Mouse (Mus musculus): ENCODE results near the gene Fryl. TPM values are rescaled to one million over a fixed set of nuclear protein-coding genes. Genes with fewer than 3 reads are reported as not detected.
A peak's percentile ranks its signal among the peaks of the same experiment; 100 is the strongest.
"Not testable (repeated sequence)": the region's sequence is repeated elsewhere in the genome, so short reads cannot be mapped to it uniquely, and the experiment has no call there.

Gene Fryl
- polyA plus RNA-seq, 1 experiment from 2014 or later: 44.3 TPM

DNA sequence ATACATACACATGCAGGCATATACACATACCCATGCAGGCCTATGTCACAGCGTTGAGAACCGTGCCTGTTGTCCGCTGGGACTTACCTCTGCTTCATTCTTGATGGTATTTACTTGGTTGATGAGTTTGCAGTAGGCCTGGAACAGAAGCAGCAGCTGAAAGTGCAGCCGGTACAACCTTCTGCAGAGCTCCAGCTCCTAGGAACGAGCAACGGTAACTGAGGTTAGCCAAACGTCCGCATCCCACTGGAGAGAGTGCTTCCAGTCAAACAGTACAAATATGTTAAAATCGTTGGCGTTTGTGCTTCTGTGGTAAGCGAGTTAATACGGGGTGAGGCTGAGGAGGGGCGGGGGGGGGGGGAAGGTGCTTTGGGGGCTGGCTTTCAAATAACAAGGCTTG is 232.6 kb downstream of the Fryl start:
- Histone ChIP-seq H3K36me3 (ENCODE audit: control insufficient read depth, insufficient read depth, low read length) (peaks cover 34% of the 10 kb centered on the region), H3K9me3 (ENCODE audit: control insufficient read depth, low read length) (no peaks in the 10 kb centered on the region), H3K9ac (ENCODE audit: low read depth, low read length) (no peak overlapping the region), H3K4me2 (replicated peaks; ENCODE audit: low read depth, low read length) (no peak overlapping the region), H3K27me3 (ENCODE audit: control insufficient read depth, insufficient read depth, low read length) (no peaks in the 10 kb centered on the region), H3K4me3 (ENCODE audit: low read length) (no peak overlapping the region), H3K4me1 (ENCODE audit: control insufficient read depth, insufficient read depth, low read length) (no peaks in the 10 kb centered on the region), H3K27ac (ENCODE audit: low read depth, low read length) (no peak overlapping the region)
- WGBS: 90% methylated on average over 13 of the region's 13 CpGs
- ATAC-seq (ENCODE audit: low FRiP score, low TSS enrichment): no peak

- Histone ChIP-seq H3K4me3 (ENCODE audit: low read length) (no peak overlapping the region), H3K9me3 (ENCODE audit: control insufficient read depth, low read length) (no peaks in the 10 kb centered on the region), H3K9ac (ENCODE audit: low read depth, low read length) (no peak overlapping the region), H3K4me2 (replicated peaks; ENCODE audit: low read depth, low read length) (no peak overlapping the region), H3K36me3 (ENCODE audit: control insufficient read depth, insufficient read depth, low read length) (no peaks in the 10 kb centered on the region), H3K27ac (ENCODE audit: low read depth, low read length) (no peak overlapping the region), H3K27me3 (ENCODE audit: control insufficient read depth, insufficient read depth, low read length) (peaks cover 8% of the 10 kb centered on the region), H3K4me1 (ENCODE audit: control insufficient read depth, insufficient read depth, low read length) (no peaks in the 10 kb centered on the region)
- ATAC-seq (ENCODE audit: low FRiP score, low TSS enrichment): no peak
- WGBS: 45% methylated on average over 9 of the region's 9 CpGs
These were observed 241.7 kb downstream of the Fryl start for GRCm38 (mm10) chr5:73014745-73015144.

DNA sequence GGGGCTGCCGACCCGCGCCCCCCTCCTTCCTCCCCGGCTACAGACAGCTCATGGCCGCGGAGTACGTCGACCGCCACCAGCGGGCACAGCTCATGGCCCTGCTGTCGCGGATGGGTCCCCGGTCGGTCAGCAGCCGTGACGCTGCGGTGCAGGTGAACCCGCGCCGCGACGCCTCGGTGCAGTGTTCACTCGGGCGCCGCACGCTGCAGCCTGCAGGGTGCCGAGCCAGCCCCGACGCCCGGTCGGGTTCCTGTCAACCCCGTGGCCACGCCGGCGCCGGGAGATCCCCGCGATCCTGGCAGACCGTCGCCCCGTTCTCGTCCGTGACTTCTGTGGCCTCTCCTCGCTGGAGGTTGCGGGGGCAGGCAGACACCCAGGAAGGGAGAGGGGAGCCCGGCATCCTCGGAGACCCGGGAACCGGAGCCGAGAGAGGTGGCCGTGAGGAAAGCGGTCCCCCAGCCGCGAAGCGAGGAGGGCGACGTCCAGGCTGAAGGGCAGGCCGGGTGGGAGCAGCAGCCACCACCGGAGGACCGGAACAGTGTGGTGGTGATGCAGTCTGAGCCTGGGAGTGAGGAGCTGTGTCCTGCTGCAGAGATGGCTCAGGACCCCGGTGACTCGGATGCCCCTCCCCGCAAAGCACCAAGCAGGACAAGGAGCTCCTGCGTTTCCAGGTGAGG is 242.7 kb downstream of the Fryl start:
- H3K9ac ChIP-seq (ENCODE audit: low read depth, low read length); H3K9me3 ChIP-seq (ENCODE audit: control insufficient read depth, low read length); H3K36me3 ChIP-seq (ENCODE audit: control insufficient read depth, insufficient read depth, low read length); H3K4me1 ChIP-seq (ENCODE audit: control insufficient read depth, insufficient read depth, low read length); H3K27ac ChIP-seq (ENCODE audit: low read depth, low read length); H3K27me3 ChIP-seq (ENCODE audit: control insufficient read depth, insufficient read depth, low read length): not testable (repeated sequence)
- ATAC-seq (ENCODE audit: low FRiP score, low TSS enrichment): peak; percentile 77
- WGBS: 2% methylated on average over 43 of the region's 65 CpGs
- Histone ChIP-seq H3K4me3 (ENCODE audit: low read length) (peak overlapping the region; percentile 23), H3K4me2 (replicated peaks; ENCODE audit: low read depth, low read length) (peak overlapping the region; percentile 45)

- ATAC-seq (ENCODE audit: low FRiP score, low TSS enrichment): peak; percentile 54
- not testable (repeated sequence) for H3K36me3 ChIP-seq (ENCODE audit: control insufficient read depth, insufficient read depth, low read length); H3K4me1 ChIP-seq (ENCODE audit: control insufficient read depth, insufficient read depth, low read length); H3K27ac ChIP-seq (ENCODE audit: low read depth, low read length); H3K9me3 ChIP-seq (ENCODE audit: control insufficient read depth, low read length); H3K9ac ChIP-seq (ENCODE audit: low read depth, low read length)
- Histone ChIP-seq H3K4me2 (replicated peaks; ENCODE audit: low read depth, low read length) (peak overlapping the region; percentile 45), H3K27me3 (ENCODE audit: control insufficient read depth, insufficient read depth, low read length) (peaks cover 14% of the 10 kb centered on the region), H3K4me3 (ENCODE audit: low read length) (peak overlapping the region; percentile 23)
- 24% methylated on average over 22 of the region's 27 CpGs for WGBS
These were observed 243.4 kb downstream of the Fryl start for GRCm38 (mm10) chr5:73012884-73013610.

GRCm38 (mm10) chr5:73011806-73012205 is 244.6 kb downstream of the Fryl start:
- not testable (repeated sequence) for H3K4me3 ChIP-seq (ENCODE audit: low read length); H3K36me3 ChIP-seq (ENCODE audit: control insufficient read depth, insufficient read depth, low read length); H3K9me3 ChIP-seq (ENCODE audit: control insufficient read depth, low read length); H3K9ac ChIP-seq (ENCODE audit: low read depth, low read length); H3K4me2 ChIP-seq (replicated peaks; ENCODE audit: low read depth, low read length); H3K4me1 ChIP-seq (ENCODE audit: control insufficient read depth, insufficient read depth, low read length); H3K27ac ChIP-seq (ENCODE audit: low read depth, low read length); ATAC-seq (ENCODE audit: low FRiP score, low TSS enrichment)
- H3K27me3 ChIP-seq (ENCODE audit: control insufficient read depth, insufficient read depth, low read length): peaks cover 18% of the 10 kb centered on the region
- 96% methylated on average over 14 of the region's 16 CpGs for WGBS

DNA sequence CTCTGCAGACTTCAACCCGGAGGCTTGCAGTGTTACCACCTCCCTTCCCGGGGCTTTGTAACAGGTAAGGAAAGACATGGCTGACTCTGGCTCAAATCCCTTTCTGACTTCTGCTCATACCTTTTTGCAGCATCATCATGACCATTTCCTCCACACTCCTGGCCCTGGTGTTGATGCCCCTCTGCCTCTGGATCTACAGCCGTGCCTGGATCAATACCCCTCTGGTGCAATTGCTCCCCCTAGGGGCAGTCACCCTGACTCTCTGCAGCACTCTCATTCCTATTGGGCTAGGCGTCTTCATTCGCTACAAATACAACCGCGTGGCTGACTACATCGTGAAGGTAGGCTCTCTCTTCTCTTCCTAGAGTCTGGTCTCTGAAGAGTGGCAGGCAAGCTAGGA is 248.2 kb downstream of the Fryl start:
- H3K9me3 ChIP-seq (ENCODE audit: control insufficient read depth, low read length); ATAC-seq (ENCODE audit: low FRiP score, low TSS enrichment); H3K4me2 ChIP-seq (replicated peaks; ENCODE audit: low read depth, low read length); H3K27ac ChIP-seq (ENCODE audit: low read depth, low read length); H3K4me1 ChIP-seq (ENCODE audit: control insufficient read depth, insufficient read depth, low read length); H3K4me3 ChIP-seq (ENCODE audit: low read length); H3K36me3 ChIP-seq (ENCODE audit: control insufficient read depth, insufficient read depth, low read length); H3K9ac ChIP-seq (ENCODE audit: low read depth, low read length): not testable (repeated sequence)
- WGBS: 45% methylated on average over 8 of the region's 8 CpGs
- H3K27me3 ChIP-seq (ENCODE audit: control insufficient read depth, insufficient read depth, low read length): peaks cover 26% of the 10 kb centered on the region

GRCm38 (mm10) chr5:73007582-73007959 is 248.8 kb downstream of the Fryl start:
- peaks cover 26% of the 10 kb centered on the region for H3K27me3 ChIP-seq (ENCODE audit: control insufficient read depth, insufficient read depth, low read length)
- H3K27ac ChIP-seq (ENCODE audit: low read depth, low read length): no peak overlapping the region
- WGBS: 36% methylated on average over 5 of the region's 5 CpGs
- no peak overlapping the region for H3K9ac ChIP-seq (ENCODE audit: low read depth, low read length)
- peak overlapping the region; percentile 41; the same call in 1 of the 2 replicates for H3K4me3 ChIP-seq (ENCODE audit: low read length)
- H3K9me3 ChIP-seq (ENCODE audit: control insufficient read depth, low read length): no peaks in the 10 kb centered on the region
- H3K4me2 ChIP-seq (replicated peaks; ENCODE audit: low read depth, low read length): peak overlapping the region; percentile 72
- no peaks in the 10 kb centered on the region for H3K36me3 ChIP-seq (ENCODE audit: control insufficient read depth, insufficient read depth, low read length)
- ATAC-seq (ENCODE audit: low FRiP score, low TSS enrichment): no peak
- H3K4me1 ChIP-seq (ENCODE audit: control insufficient read depth, insufficient read depth, low read length): no peaks in the 10 kb centered on the region

- peak; percentile 77 for ATAC-seq (ENCODE audit: low FRiP score, low TSS enrichment)
- Histone ChIP-seq H3K36me3 (ENCODE audit: control insufficient read depth, insufficient read depth, low read length) (no peaks in the 10 kb centered on the region), H3K4me3 (ENCODE audit: low read length) (peak within 1 kb of the TSS; percentile 41), H3K4me1 (ENCODE audit: control insufficient read depth, insufficient read depth, low read length) (no peaks in the 10 kb centered on the region), H3K4me2 (replicated peaks; ENCODE audit: low read depth, low read length) (peak within 1 kb of the TSS; percentile 72), H3K9ac (ENCODE audit: low read depth, low read length) (peak within 1 kb of the TSS; percentile 47; the same call in 1 of the 2 replicates), H3K27me3 (ENCODE audit: control insufficient read depth, insufficient read depth, low read length) (peaks cover 26% of the 10 kb centered on the region), H3K9me3 (ENCODE audit: control insufficient read depth, low read length) (no peaks in the 10 kb centered on the region), H3K27ac (ENCODE audit: low read depth, low read length) (no peak within 1 kb of the TSS)
- WGBS: 7% methylated on average over 63 of the region's 65 CpGs
These were observed 249.4 kb downstream of the Fryl start, which contains the start of gene Slc10a4 for GRCm38 (mm10) chr5:73006784-73007581. Slc10a4 (plus strand) TSS chr5:73006883.

GRCm38 (mm10) chr5:73004046-73004445 is 252.4 kb downstream of the Fryl start:
- peaks cover 26% of the 10 kb centered on the region for H3K27me3 ChIP-seq (ENCODE audit: control insufficient read depth, insufficient read depth, low read length)
- H3K27ac ChIP-seq (ENCODE audit: low read depth, low read length): no peak overlapping the region
- no peaks in the 10 kb centered on the region for H3K4me1 ChIP-seq (ENCODE audit: control insufficient read depth, insufficient read depth, low read length)
- H3K36me3 ChIP-seq (ENCODE audit: control insufficient read depth, insufficient read depth, low read length): no peaks in the 10 kb centered on the region
- H3K9ac ChIP-seq (ENCODE audit: low read depth, low read length): no peak overlapping the region
- no peak overlapping the region for H3K4me2 ChIP-seq (replicated peaks; ENCODE audit: low read depth, low read length)
- no peaks in the 10 kb centered on the region for H3K9me3 ChIP-seq (ENCODE audit: control insufficient read depth, low read length)
- WGBS: 83% methylated on average over 5 of the region's 5 CpGs
- no peak for ATAC-seq (ENCODE audit: low FRiP score, low TSS enrichment)
- H3K4me3 ChIP-seq (ENCODE audit: low read length): no peak overlapping the region

Data from kidney, embryonic 14.5 days (tissue).